Mouse (Mus musculus): ENCODE measurements around the gene Gas6.

- TF ChIP-seq CTCF (IDR thresholded peaks at IDR 0.05; ENCODE audit: extremely low read depth, insufficient read depth, low read length) (no peak), POLR2A (IDR thresholded peaks at IDR 0.05; ENCODE audit: extremely low read depth, insufficient read depth, low read length) (no peak)
These were observed 42.5 kb downstream of the Gas6 start for GRCm38 (mm10) chr8:13451747-13452277.
